ENCODE assay signal across 8 mouse cellular contexts in the genomic region with DNA sequence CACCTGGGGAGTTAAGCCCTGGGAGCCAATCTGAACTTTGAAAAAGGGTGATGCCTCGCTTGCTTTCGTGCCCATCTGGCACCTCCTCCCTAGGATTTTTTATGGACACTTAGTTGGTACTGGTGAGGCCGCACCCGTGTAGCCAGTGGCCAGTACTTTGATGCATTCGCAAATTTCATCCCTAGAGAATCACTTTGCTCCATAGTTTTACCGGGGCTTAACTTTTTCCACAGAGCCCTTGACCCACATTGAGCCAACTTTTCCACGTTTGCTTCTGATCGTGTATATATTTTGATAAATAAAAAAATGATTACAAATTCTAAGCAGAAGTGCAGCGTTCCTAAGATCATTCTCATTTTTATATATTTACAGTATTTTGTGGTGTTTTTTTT. TPM values are rescaled to one million over a fixed set of nuclear protein-coding genes. Genes with fewer than 3 reads are reported as not detected.
DNase-seq lines count a peak whose midpoint lies in the region; ATAC-seq and TF ChIP-seq lines count a peak whose summit lies in the region.

No protein-coding gene starts in this region.

- DNase-seq in liver, adult 2 months (ENCODE audit: extremely low read depth, low read depth, low spot score): no peak
- DNase-seq in liver: no peak
- no peak for DNase-seq in embryonic facial prominence, embryonic 14.5 days (ENCODE audit: low spot score)
- no peak for DNase-seq in adrenal gland, postnatal 4 days (ENCODE audit: low spot score in 2 of 2)
- no peak for DNase-seq in right cerebral cortex, postnatal 36 days (ENCODE audit: low spot score in 2 of 2)
- DNase-seq in ovary, postnatal 14 days (ENCODE audit: low spot score): no peak

- H3K4me2 ChIP-seq in embryonic facial prominence, embryonic 14.5 days (ENCODE audit: low read depth, low read length): peak overlapping the region; percentile 59
- peak overlapping the region; percentile 60 for H3K4me2 ChIP-seq in intestine, postnatal 0 days (replicated peaks; ENCODE audit: low read depth)
- H3K4me2 ChIP-seq in neural tube, embryonic 14.5 days (ENCODE audit: low read depth, low read length): peak overlapping the region; percentile 51

- peaks cover 3% of the 10 kb centered on the region for H3K4me1 ChIP-seq in liver, adult 2 months (ENCODE audit: control insufficient read depth, insufficient read depth, low read length)
- no peaks in the 10 kb centered on the region for H3K4me1 ChIP-seq in embryonic facial prominence, embryonic 14.5 days (ENCODE audit: control insufficient read depth, insufficient read depth, low read length)
- H3K4me1 ChIP-seq in intestine, postnatal 0 days (replicated peaks; ENCODE audit: control insufficient read depth, insufficient read depth, low read length): no peaks in the 10 kb centered on the region
- no peaks in the 10 kb centered on the region for H3K4me1 ChIP-seq in neural tube, embryonic 14.5 days (ENCODE audit: control insufficient read depth, insufficient read depth, low read length)

- no peaks in the 10 kb centered on the region for H3K27me3 ChIP-seq in liver, adult 2 months (ENCODE audit: control insufficient read depth, insufficient read depth, low read length)
- no peaks in the 10 kb centered on the region for H3K27me3 ChIP-seq in embryonic facial prominence, embryonic 14.5 days (replicated peaks; ENCODE audit: control insufficient read depth, insufficient read depth, low read length)
- H3K27me3 ChIP-seq in intestine, postnatal 0 days (replicated peaks; ENCODE audit: control insufficient read depth, insufficient read depth, low read length): no peaks in the 10 kb centered on the region
- H3K27me3 ChIP-seq in neural tube, embryonic 14.5 days (ENCODE audit: control insufficient read depth, insufficient read depth, low read length): no peaks in the 10 kb centered on the region

- H3K4me3 ChIP-seq in liver, adult 2 months (ENCODE audit: insufficient read depth, low read depth, low read length): peak overlapping the region; percentile 98
- H3K4me3 ChIP-seq in embryonic facial prominence, embryonic 14.5 days (ENCODE audit: low read depth, low read length): peak overlapping the region; percentile 61
- H3K4me3 ChIP-seq in intestine, postnatal 0 days (ENCODE audit: low read depth, low read length): peak overlapping the region; percentile 64
- peak overlapping the region; percentile 56 for H3K4me3 ChIP-seq in neural tube, embryonic 14.5 days (ENCODE audit: low read depth, low read length)

- no peak for TF ChIP-seq CTCF in liver, adult 2 months (IDR thresholded peaks at IDR 0.05; ENCODE audit: low read depth, low read length)
- no peak for TF ChIP-seq CTCF in intestine, postnatal 0 days (IDR thresholded peaks at IDR 0.05; ENCODE audit: low read depth)

- H3K36me3 ChIP-seq in liver, adult 2 months (ENCODE audit: control insufficient read depth, insufficient read depth, low read length): no peaks in the 10 kb centered on the region
- H3K36me3 ChIP-seq in embryonic facial prominence, embryonic 14.5 days (ENCODE audit: control insufficient read depth, insufficient read depth, low read length): 0 out of 2 replicates have a peak, but pooled peaks cover 2% of the 10 kb centered on the region
- no peaks in the 10 kb centered on the region for H3K36me3 ChIP-seq in intestine, postnatal 0 days (ENCODE audit: control insufficient read depth, insufficient read depth)
- no peaks in the 10 kb centered on the region for H3K36me3 ChIP-seq in neural tube, embryonic 14.5 days (ENCODE audit: control insufficient read depth, insufficient read depth, low read length)

- no peak overlapping the region for H3K27ac ChIP-seq in liver, adult 2 months (replicated peaks; ENCODE audit: insufficient read depth, low read depth, low read length)
- H3K27ac ChIP-seq in embryonic facial prominence, embryonic 14.5 days (replicated peaks; ENCODE audit: low read depth, low read length): 0 out of 2 replicates have a peak overlapping the region, but pooled peaks have one; percentile 80
- peak overlapping the region; percentile 64; the same call in 1 of the 2 replicates for H3K27ac ChIP-seq in intestine, postnatal 0 days (ENCODE audit: low read depth, low read length)
- H3K27ac ChIP-seq in neural tube, embryonic 14.5 days (ENCODE audit: low read depth, low read length): no peak overlapping the region

- peak overlapping the region; percentile 89 for H3K9ac ChIP-seq in liver, adult 2 months (ENCODE audit: low read depth, low read length)
- peak overlapping the region; percentile 73 for H3K9ac ChIP-seq in embryonic facial prominence, embryonic 14.5 days (ENCODE audit: low read depth, low read length)
- peak overlapping the region; percentile 70 for H3K9ac ChIP-seq in intestine, postnatal 0 days (ENCODE audit: low read depth, low read length)
- peak overlapping the region; percentile 61 for H3K9ac ChIP-seq in neural tube, embryonic 14.5 days (replicated peaks; ENCODE audit: low read depth, low read length)

- H3K79me2 ChIP-seq in liver, adult 2 months (ENCODE audit: control insufficient read depth, insufficient read depth, low read length): no peaks in the 10 kb centered on the region; the same call in 1 of the 2 replicates

- no peaks in the 10 kb centered on the region for H3K9me3 ChIP-seq in embryonic facial prominence, embryonic 14.5 days (ENCODE audit: control insufficient read depth, low read length)
- no peaks in the 10 kb centered on the region for H3K9me3 ChIP-seq in intestine, postnatal 0 days (ENCODE audit: control insufficient read depth)
- H3K9me3 ChIP-seq in neural tube, embryonic 14.5 days (ENCODE audit: control insufficient read depth, low read length): no peaks in the 10 kb centered on the region

- no peak for TF ChIP-seq POLR2A in liver, adult 2 months (IDR thresholded peaks at IDR 0.05; ENCODE audit: extremely low read depth, insufficient read depth, low read length)

- no peak for ATAC-seq in embryonic facial prominence, embryonic 14.5 days (ENCODE audit: low read depth)
- ATAC-seq in intestine, postnatal 0 days: no peak
- peak; percentile 5; the same call in 1 of the 2 replicates for ATAC-seq in neural tube, embryonic 14.5 days (ENCODE audit: low read depth)

- WGBS in liver, adult 2 months: under 1% methylated on average over 9 of the region's 9 CpGs
- 27% methylated on average over 9 of the region's 9 CpGs for WGBS in embryonic facial prominence, embryonic 14.5 days
- WGBS in intestine, postnatal 0 days: 21% methylated on average over 9 of the region's 9 CpGs
- 15% methylated on average over 9 of the region's 9 CpGs for WGBS in neural tube, embryonic 14.5 days

RNA-seq across cellular contexts. Expression of a gene that starts 0.8 kb away (rescaled TPM):
- total RNA-seq in liver, adult 2 months (2014; rRNA removed): 13.8 and 14.8 TPM in 2 replicates
- polyA plus RNA-seq in liver, adult 2 months (2012; rRNA removed): 37.6 and 49.5 TPM in 2 replicates
- polyA plus RNA-seq in embryonic facial prominence, embryonic 14.5 days (2014; fragmentation: Nextera tagmentation; extraction: Ambion mirVana): 115 and 118 TPM in 2 replicates
- polyA plus RNA-seq in intestine, postnatal 0 days (2015; fragmentation: Nextera tagmentation; extraction: Ambion mirVana): 51.0 and 61.3 TPM in 2 replicates
- polyA plus RNA-seq in neural tube, embryonic 14.5 days (2014; fragmentation: Nextera tagmentation; extraction: Ambion mirVana): 102 and 106 TPM in 2 replicates
- 100 to 1,000 TPM in 1 of 2 experiments, 10 to 100 TPM in 1; 98.6 to 105 TPM for total RNA-seq in adrenal gland, postnatal 4 days (2021)

RNA-seq across cellular contexts. Expression of a gene that starts 41.6 kb away (rescaled TPM):
- 0.20 TPM in 1 of 2 replicates, not detected in the other for total RNA-seq in liver, adult 2 months (2014; rRNA removed)
- not detected in 2 replicates for polyA plus RNA-seq in liver, adult 2 months (2012; rRNA removed)
- polyA plus RNA-seq in embryonic facial prominence, embryonic 14.5 days (2014; fragmentation: Nextera tagmentation; extraction: Ambion mirVana): 3.2 and 4.5 TPM in 2 replicates
- polyA plus RNA-seq in intestine, postnatal 0 days (2015; fragmentation: Nextera tagmentation; extraction: Ambion mirVana): 0.93 and 1.0 TPM in 2 replicates
- 44.4 and 44.7 TPM in 2 replicates for polyA plus RNA-seq in neural tube, embryonic 14.5 days (2014; fragmentation: Nextera tagmentation; extraction: Ambion mirVana)
- 1 to 10 TPM; 3.2 to 3.8 TPM for total RNA-seq in adrenal gland, postnatal 4 days (2021)

Comparison
In these comparisons a context has a peak if more than half of its experiments do, and no peak if none do; other contexts are left out.
1. H3K27ac ChIP-seq: peak in embryonic facial prominence, embryonic 14.5 days (single experiment) and intestine, postnatal 0 days (single experiment); none in liver, adult 2 months (single experiment) and neural tube, embryonic 14.5 days (single experiment).
2. Peak in every context shown above with its lines, with median percentiles within 50 percentile points of each other: H3K4me3 ChIP-seq, H3K9ac ChIP-seq and H3K4me2 ChIP-seq.